Mouse (Mus musculus): Measurements from ENCODE around the gene Fnbp1.
"Not testable (repeated sequence)": the region's sequence is repeated elsewhere in the genome, so short reads cannot be mapped to it uniquely, and the experiment has no call there.

Fnbp1 gene

GRCm38 (mm10) chr2:31141867-31142454 lies at the start of gene Fnbp1:
TSS of gene Fnbp1 (minus strand) at chr2:31142008.
- DNase-seq = peak; percentile 92 to 93

- no peak for DNase-seq
Measured at GRCm38 (mm10) chr2:31189654-31190053, 47.8 kb upstream of the Fnbp1 start.

- no peak for DNase-seq
Measured at GRCm38 (mm10) chr2:31188691-31189090, 46.9 kb upstream of the Fnbp1 start.

GRCm38 (mm10) chr2:31183830-31184229 lies 42.0 kb upstream of the Fnbp1 start:
- peak; percentile 24 to 41 for DNase-seq

- no peak for DNase-seq
Measured at GRCm38 (mm10) chr2:31182786-31183330, 41.0 kb upstream of the Fnbp1 start.

- DNase-seq = no peak
Measured at GRCm38 (mm10) chr2:31180081-31180551, 38.3 kb upstream of the Fnbp1 start.

GRCm38 (mm10) chr2:31179471-31179870 lies 37.7 kb upstream of the Fnbp1 start:
- DNase-seq = no peak

- peak; percentile 52 to 54 for DNase-seq
Measured at GRCm38 (mm10) chr2:31178593-31178992, 36.8 kb upstream of the Fnbp1 start.

GRCm38 (mm10) chr2:31173290-31173689 lies 31.5 kb upstream of the Fnbp1 start:
- DNase-seq = peak; percentile 29 to 37

GRCm38 (mm10) chr2:31172536-31172935 lies 30.7 kb upstream of the Fnbp1 start:
- peak; percentile 10 to 21 for DNase-seq

- no peak for DNase-seq
Measured at GRCm38 (mm10) chr2:31172001-31172400, 30.2 kb upstream of the Fnbp1 start.

GRCm38 (mm10) chr2:31170164-31170563 lies 28.4 kb upstream of the Fnbp1 start:
- no peak for DNase-seq

GRCm38 (mm10) chr2:31169001-31169400 lies 27.2 kb upstream of the Fnbp1 start:
- no peak for DNase-seq

- not testable (repeated sequence) for DNase-seq
Measured at GRCm38 (mm10) chr2:31167571-31167970, 25.8 kb upstream of the Fnbp1 start.

- peak; percentile 30 to 39 for DNase-seq
Measured at GRCm38 (mm10) chr2:31165529-31165928, 23.7 kb upstream of the Fnbp1 start.

GRCm38 (mm10) chr2:31164841-31165455 lies 23.1 kb upstream of the Fnbp1 start:
- peak; percentile 47 to 52 for DNase-seq

- DNase-seq = no peak
Measured at GRCm38 (mm10) chr2:31163361-31164118, 21.7 kb upstream of the Fnbp1 start.

GRCm38 (mm10) chr2:31161620-31162019 lies 19.8 kb upstream of the Fnbp1 start:
- no peak for DNase-seq

- DNase-seq = no peak
Measured at GRCm38 (mm10) chr2:31160147-31160920, 18.5 kb upstream of the Fnbp1 start.

- DNase-seq = no peak
Measured at GRCm38 (mm10) chr2:31156846-31157245, 15.0 kb upstream of the Fnbp1 start.

- peak; percentile 87 to 88 for DNase-seq
Measured at GRCm38 (mm10) chr2:31151892-31152812, 10.3 kb upstream of the Fnbp1 start, which contains the start of gene Gpr107. TSS of gene Gpr107 (plus strand) at chr2:31152316.

Measured in B cell, adult 2 months (primary cell).